Mouse (Mus musculus): ENCODE measurements around the gene Trpm8.

- TF ChIP-seq CTCF (IDR thresholded peaks at IDR 0.05; ENCODE audit: low read depth) (no peak), EP300 (IDR thresholded peaks at IDR 0.05; ENCODE audit: low read depth) (no peak)
Measured at GRCm38 (mm10) chr1:88234646-88235045, 42.8 kb upstream of the Trpm8 start.
